8 mouse cellular contexts compared by ENCODE assay signal in genomic region chr2:58665081-58665814, GRCm38 (mm10).
DNase-seq lines count a peak whose midpoint lies in the region; ATAC-seq and TF ChIP-seq lines count a peak whose summit lies in the region.

No protein-coding gene starts in this region.

- no peak for ATAC-seq in forebrain, embryonic 11.5 days (replicated peaks; ENCODE audit: low FRiP score)
- ATAC-seq in hindbrain, postnatal 0 days, result peak; percentile 69
- ATAC-seq in limb, embryonic 11.5 days (ENCODE audit: insufficient number of reproducible peaks, low FRiP score, low TSS enrichment, low read depth), result no peak

- peak; percentile 57 for DNase-seq in ovary, postnatal 14 days (ENCODE audit: low spot score)
- no peak for DNase-seq in ovary, adult 18-20 months (ENCODE audit: low spot score)
- DNase-seq in brain, embryonic 14.5 days (ENCODE audit: low read depth), result peak; percentile 90
- DNase-seq in forebrain, embryonic 11.5 days (ENCODE audit: low spot score), result peak; percentile 77
- peak; percentile 89 for DNase-seq in hindbrain, postnatal 0 days (ENCODE audit: low spot score)
- peak; percentile 84 for DNase-seq in limb, embryonic 11.5 days (ENCODE audit: low spot score)
- peak; percentile 71 for DNase-seq in right cerebral cortex, adult 18-20 months
- peak; percentile 48 to 63 for DNase-seq in urinary bladder, postnatal 36 days (ENCODE audit: low spot score in 2 of 2)

- no peak overlapping the region for H3K27ac ChIP-seq in forebrain, embryonic 11.5 days (ENCODE audit: low read depth, low read length)
- 0 out of 2 replicates have a peak overlapping the region, but pooled peaks have one; percentile 11 for H3K27ac ChIP-seq in hindbrain, postnatal 0 days
- no peak overlapping the region for H3K27ac ChIP-seq in limb, embryonic 11.5 days (replicated peaks; ENCODE audit: low read depth, low read length)

- no peaks in the 10 kb centered on the region for H3K9me3 ChIP-seq in forebrain, embryonic 11.5 days (ENCODE audit: control insufficient read depth, low read length)
- H3K9me3 ChIP-seq in hindbrain, postnatal 0 days (ENCODE audit: low read length), result no peaks in the 10 kb centered on the region
- H3K9me3 ChIP-seq in limb, embryonic 11.5 days (ENCODE audit: control insufficient read depth, low read length), result no peaks in the 10 kb centered on the region

- no peaks in the 10 kb centered on the region for H3K36me3 ChIP-seq in forebrain, embryonic 11.5 days (ENCODE audit: control insufficient read depth, insufficient read depth, low read length)
- no peaks in the 10 kb centered on the region for H3K36me3 ChIP-seq in hindbrain, postnatal 0 days (ENCODE audit: insufficient read depth, low read length)
- no peaks in the 10 kb centered on the region for H3K36me3 ChIP-seq in limb, embryonic 11.5 days (ENCODE audit: control insufficient read depth, insufficient read depth, low read length)

- H3K4me2 ChIP-seq in forebrain, embryonic 11.5 days (ENCODE audit: low read depth, low read length, severe bottlenecking), result no peak overlapping the region
- no peak overlapping the region for H3K4me2 ChIP-seq in hindbrain, postnatal 0 days (ENCODE audit: low read depth, low read length)
- H3K4me2 ChIP-seq in limb, embryonic 11.5 days (ENCODE audit: low read depth, severe bottlenecking), result no peak overlapping the region

- no peak overlapping the region for H3K4me3 ChIP-seq in forebrain, embryonic 11.5 days (ENCODE audit: low read depth, low read length)
- H3K4me3 ChIP-seq in hindbrain, postnatal 0 days (ENCODE audit: low read length), result no peak overlapping the region
- H3K4me3 ChIP-seq in limb, embryonic 11.5 days (ENCODE audit: low read depth, low read length), result no peak overlapping the region

- H3K4me1 ChIP-seq in forebrain, embryonic 11.5 days (replicated peaks; ENCODE audit: control insufficient read depth, insufficient read depth, low read length), result no peaks in the 10 kb centered on the region
- no peaks in the 10 kb centered on the region for H3K4me1 ChIP-seq in hindbrain, postnatal 0 days (ENCODE audit: insufficient read depth, low read length)
- H3K4me1 ChIP-seq in limb, embryonic 11.5 days (ENCODE audit: control insufficient read depth, insufficient read depth, low read length), result no peaks in the 10 kb centered on the region

- peak; percentile 83 for TF ChIP-seq CTCF in brain, embryonic 14.5 days (IDR thresholded peaks at IDR 0.05; ENCODE audit: borderline replicate concordance, extremely low read depth, insufficient read depth, insufficient read length)
- TF ChIP-seq CTCF in hindbrain, postnatal 0 days (IDR thresholded peaks at IDR 0.05; ENCODE audit: low read depth), result peak; percentile 86

- TF ChIP-seq POLR2A in brain, embryonic 14.5 days (IDR thresholded peaks at IDR 0.05; ENCODE audit: borderline replicate concordance, extremely low read depth, insufficient read depth, insufficient read length, poor library complexity, severe bottlenecking), result no peak

- H3K27me3 ChIP-seq in forebrain, embryonic 11.5 days (ENCODE audit: control insufficient read depth, insufficient read depth, low read length), result no peaks in the 10 kb centered on the region
- H3K27me3 ChIP-seq in hindbrain, postnatal 0 days (ENCODE audit: insufficient read depth, low read length), result no peaks in the 10 kb centered on the region
- no peaks in the 10 kb centered on the region for H3K27me3 ChIP-seq in limb, embryonic 11.5 days (ENCODE audit: control insufficient read depth, insufficient read depth, low read length)

- no peak overlapping the region for H3K9ac ChIP-seq in forebrain, embryonic 11.5 days (ENCODE audit: low read length)
- H3K9ac ChIP-seq in hindbrain, postnatal 0 days (replicated peaks; ENCODE audit: low read length), result no peak overlapping the region
- no peak overlapping the region for H3K9ac ChIP-seq in limb, embryonic 11.5 days (ENCODE audit: low read length)

- 80% methylated on average over 12 of the region's 12 CpGs for WGBS in forebrain, embryonic 11.5 days
- 72% methylated on average over 12 of the region's 12 CpGs for WGBS in hindbrain, postnatal 0 days
- WGBS in limb, embryonic 11.5 days, result 87% methylated on average over 12 of the region's 12 CpGs
